Mouse (Mus musculus) brain, embryonic 18.5 days (tissue): ENCODE measurements around the gene Dapk2.

ENCODE experiments used
- DNase-seq: peaks from one replicate; pipeline ENCODE4 v3.0.0-alpha.2; 2012; ENCODE audit warnings: low read depth, low spot score

Gene Dapk2

GRCm38 (mm10) chr9:66142265-66142664 lies 15.8 kb upstream of the Dapk2 start:
- no peak for DNase-seq

DNA sequence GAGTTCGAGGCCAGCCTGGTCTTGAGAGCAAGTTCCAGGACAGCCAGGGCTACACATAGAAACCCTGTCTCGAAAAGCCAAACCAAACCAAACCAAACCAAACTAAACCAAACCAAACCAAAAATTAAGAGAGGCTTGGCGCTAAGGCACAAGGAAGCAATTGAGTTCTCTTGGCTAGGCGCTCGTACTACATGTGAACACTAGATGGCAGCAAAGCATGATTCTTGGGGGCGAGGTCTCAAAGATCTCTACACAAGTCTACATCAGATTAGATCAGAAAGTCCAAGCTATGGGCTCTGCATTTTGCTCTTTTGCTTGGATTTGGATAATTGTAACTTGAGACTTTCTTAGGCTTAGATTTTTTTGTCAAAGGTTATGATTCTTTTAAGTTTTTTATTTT lies 13.8 kb upstream of the Dapk2 start:
- peak; percentile 56 for DNase-seq

DNA sequence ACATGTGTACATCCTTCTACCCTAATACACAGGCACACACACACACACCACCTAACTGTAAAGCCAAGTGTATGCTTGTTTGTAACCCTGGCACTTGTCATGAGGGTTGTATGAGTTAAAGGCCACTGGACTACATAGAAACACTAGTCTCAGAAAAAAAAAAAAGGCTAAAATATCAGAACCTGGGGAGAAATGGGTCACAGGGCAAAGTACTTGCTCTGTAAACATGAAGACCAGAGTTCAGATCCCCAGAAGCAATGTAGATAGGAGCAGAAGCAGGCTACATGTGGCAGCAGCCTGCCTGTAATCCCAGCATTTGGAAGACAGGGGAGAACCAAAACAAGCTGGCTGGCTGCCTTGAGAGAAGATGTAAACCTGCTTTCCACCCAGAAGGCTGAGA lies 11.9 kb upstream of the Dapk2 start:
- DNase-seq: no peak

DNA sequence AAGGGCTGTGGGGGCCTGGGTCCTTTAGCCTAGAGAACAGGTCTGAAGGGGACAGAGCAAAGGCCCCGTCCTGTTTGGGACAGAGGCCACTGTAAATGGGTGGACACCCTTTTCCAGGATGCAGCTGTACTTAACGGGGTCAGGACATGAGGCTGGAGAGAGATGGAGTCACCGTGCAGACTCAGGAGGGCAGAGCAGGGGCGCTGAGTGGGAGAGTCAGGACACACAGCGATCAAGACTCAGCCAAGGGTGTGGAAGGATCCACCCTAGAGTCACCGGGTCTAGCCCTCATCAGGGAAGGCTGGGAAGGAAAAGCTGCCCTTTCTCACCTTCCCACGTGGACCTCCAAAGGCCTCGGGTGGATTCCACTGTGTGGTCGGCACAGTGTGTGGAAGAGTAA lies 6.0 kb upstream of the Dapk2 start:
- DNase-seq: no peak

- no peak for DNase-seq
Observed at GRCm38 (mm10) chr9:66153594-66153993, 4.4 kb upstream of the Dapk2 start.

GRCm38 (mm10) chr9:66154013-66154412 lies 4.0 kb upstream of the Dapk2 start:
- no peak for DNase-seq

- no peak for DNase-seq
Observed at GRCm38 (mm10) chr9:66155534-66155933, 2.5 kb upstream of the Dapk2 start.

GRCm38 (mm10) chr9:66158885-66159430 lies 935 bp downstream of the Dapk2 start:
- no peak for DNase-seq

GRCm38 (mm10) chr9:66160155-66160554 lies 2.1 kb downstream of the Dapk2 start:
- DNase-seq: no peak

GRCm38 (mm10) chr9:66162995-66163394 lies 5.0 kb downstream of the Dapk2 start:
- no peak for DNase-seq

GRCm38 (mm10) chr9:66167222-66167621 lies 9.2 kb downstream of the Dapk2 start:
- no peak for DNase-seq

- DNase-seq: no peak
Observed at GRCm38 (mm10) chr9:66168233-66168632, 10.2 kb downstream of the Dapk2 start.

GRCm38 (mm10) chr9:66170506-66170905 lies 12.5 kb downstream of the Dapk2 start:
- DNase-seq: no peak

DNA sequence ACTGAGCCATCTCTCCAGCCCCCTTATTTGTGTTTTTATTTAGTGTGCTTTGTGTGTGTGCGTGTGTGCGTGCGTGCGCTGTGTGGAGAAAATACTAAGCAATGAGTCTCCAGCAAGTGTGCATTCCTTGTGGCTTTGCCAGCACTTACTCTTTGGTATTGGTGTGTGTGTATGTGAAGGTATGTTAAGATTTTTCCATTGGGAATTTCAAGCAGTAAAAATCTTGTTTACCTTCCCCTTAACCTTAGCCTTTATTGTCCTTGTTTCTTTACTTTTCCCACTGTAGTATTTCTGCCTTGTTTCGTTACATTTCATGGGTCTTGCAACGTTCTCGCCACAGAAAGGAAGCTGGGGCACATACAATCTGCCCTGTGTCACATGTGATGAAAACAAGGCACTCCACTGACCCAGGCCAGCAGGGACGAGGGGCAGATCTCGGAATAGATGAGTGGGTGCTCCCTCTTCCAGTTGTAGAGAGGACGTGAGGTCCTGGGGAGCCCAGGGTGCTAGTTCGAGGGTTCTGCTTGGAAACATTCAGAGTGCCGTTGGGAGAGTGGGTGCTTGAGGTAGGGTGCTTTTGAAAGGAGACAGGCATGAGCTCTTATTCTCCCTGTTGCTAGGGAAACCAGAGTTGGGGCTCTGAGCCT lies 13.4 kb downstream of the Dapk2 start:
- DNase-seq: no peak

DNA sequence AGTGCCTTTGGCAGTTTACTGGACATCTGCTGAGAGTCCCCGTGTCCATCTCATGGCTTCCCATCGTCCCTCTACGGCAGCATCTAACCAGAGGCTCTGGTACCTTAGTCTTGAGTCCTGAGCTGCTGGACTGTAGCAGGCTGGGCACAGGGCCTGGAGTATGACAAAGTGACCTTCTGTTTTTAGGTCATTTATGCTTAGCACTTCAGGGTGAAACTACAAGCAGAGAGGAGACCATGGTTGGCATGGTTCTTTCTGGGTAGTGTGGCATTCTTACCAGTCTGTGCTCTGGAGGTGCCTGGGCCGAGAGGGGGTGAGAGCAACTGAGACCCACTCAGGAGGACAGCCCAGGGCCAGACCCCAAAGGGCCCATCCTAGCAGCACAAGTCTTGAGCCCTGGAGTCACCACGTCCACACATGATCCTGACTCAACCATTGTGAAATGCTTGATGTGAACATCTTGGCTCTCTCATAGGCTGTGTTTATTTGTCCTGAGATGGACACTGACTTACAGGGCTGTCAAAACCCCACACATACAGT lies 15.4 kb downstream of the Dapk2 start:
- DNase-seq: no peak

GRCm38 (mm10) chr9:66174985-66175384 lies 17.0 kb downstream of the Dapk2 start:
- no peak for DNase-seq

GRCm38 (mm10) chr9:66177975-66178374 lies 20.0 kb downstream of the Dapk2 start:
- DNase-seq: no peak

GRCm38 (mm10) chr9:66179795-66180194 lies 21.8 kb downstream of the Dapk2 start:
- DNase-seq: no peak

DNA sequence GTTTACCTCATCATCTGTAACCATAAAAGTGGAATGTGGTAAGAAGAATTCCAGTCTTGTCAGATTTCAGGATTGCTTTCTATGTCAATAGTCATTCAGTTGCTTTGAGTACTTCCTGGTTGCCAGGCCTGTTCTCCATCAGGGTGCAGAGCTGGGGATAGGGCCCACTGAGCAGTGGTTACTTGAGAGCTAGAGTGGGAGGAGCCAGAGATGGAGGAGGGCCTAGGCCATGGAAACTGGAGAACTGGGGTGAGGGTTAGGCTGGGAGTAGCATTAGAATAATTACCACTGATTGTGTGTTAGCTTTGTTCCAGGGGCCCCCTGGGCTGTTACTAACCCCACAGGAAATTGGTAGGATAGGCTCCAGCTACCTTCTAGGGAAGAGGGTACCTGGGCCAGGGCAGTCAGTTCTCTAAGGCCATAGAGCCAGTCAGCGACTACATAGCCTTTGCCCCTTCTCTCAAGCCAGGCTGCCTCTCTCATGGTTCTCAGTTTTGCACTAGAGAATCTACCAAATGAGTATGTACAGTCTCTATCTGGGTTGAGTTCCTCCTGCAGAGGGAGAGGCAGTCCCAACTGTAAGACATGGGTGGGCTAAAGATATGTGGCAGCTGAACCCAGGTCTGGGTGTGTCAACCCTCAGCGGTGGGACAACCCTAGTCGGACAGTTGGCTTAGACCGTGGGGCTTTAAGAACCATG lies 23.3 kb downstream of the Dapk2 start:
- DNase-seq: no peak

GRCm38 (mm10) chr9:66181826-66182678 lies 24.0 kb downstream of the Dapk2 start:
- DNase-seq: no peak

DNA sequence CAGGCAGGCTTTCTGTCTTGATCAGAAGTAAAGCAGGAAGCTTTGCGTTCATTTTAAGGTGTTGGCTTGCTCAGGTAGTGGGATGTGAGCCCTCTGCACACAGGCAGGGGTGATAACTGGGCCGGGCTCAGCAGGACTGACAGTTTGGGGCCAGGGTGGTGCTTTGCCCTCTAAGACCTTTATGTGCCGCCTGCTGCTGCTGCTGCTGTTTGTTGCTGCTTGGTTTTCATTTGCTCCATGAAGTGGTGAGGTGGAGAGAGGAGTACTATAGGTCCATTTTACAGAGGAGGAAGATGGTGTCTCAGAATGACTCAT lies 24.6 kb downstream of the Dapk2 start:
- DNase-seq: no peak

DNA sequence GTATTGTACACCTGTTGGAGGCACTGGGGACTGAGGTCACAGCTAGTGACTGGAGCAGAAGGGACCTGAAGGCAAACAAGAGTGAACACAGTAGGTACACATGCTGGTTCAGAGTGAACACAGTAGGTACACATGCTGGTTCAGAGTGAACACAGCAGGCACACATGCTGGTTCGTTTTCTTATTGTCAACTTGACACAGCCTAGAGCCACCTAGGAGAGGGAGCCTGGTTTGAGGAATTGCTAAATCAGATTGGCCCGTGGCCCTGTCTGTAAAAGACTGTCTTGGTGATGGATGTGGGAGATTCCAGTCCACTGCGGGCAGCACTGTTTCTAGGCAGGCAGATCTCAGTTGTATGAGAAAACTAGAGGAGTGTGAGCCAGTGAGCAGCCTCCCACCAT lies 25.0 kb downstream of the Dapk2 start:
- no peak for DNase-seq
